Mouse (Mus musculus) frontal cortex, postnatal 36 days (tissue): ENCODE results near the gene Zfp775.

Experiments
- DNase-seq, 2 experiments: peaks; one replicate each; pipeline ENCODE4 v3.0.0; 2022; ENCODE audit warnings: low spot score in 2 of 2

Gene Zfp775

GRCm38 (mm10) chr6:48601271-48602079 lies at the start of gene Zfp775:
Gene Zfp775 (plus strand): TSS chr6:48602063.
- peak; percentile 94 to 95 for DNase-seq

- DNase-seq = no peak
Measured at GRCm38 (mm10) chr6:48552918-48553317, 48.9 kb upstream of the Zfp775 start.

GRCm38 (mm10) chr6:48553819-48554218 lies 48.0 kb upstream of the Zfp775 start:
- DNase-seq = no peak

GRCm38 (mm10) chr6:48554280-48555103 lies 47.4 kb upstream of the Zfp775 start, which contains the start of gene Lrrc61:
Gene Lrrc61 (plus strand): TSS chr6:48554796.
- DNase-seq = peak; percentile 98 to 99

GRCm38 (mm10) chr6:48555104-48555890 lies 46.6 kb upstream of the Zfp775 start:
- peak; percentile 47 to 76 for DNase-seq

GRCm38 (mm10) chr6:48555956-48556355 lies 45.9 kb upstream of the Zfp775 start:
- no peak for DNase-seq

- no peak for DNase-seq
Measured at GRCm38 (mm10) chr6:48565693-48566310, 36.1 kb upstream of the Zfp775 start.

GRCm38 (mm10) chr6:48566312-48566711 lies 35.6 kb upstream of the Zfp775 start:
- no peak for DNase-seq

- DNase-seq = no peak
Measured at GRCm38 (mm10) chr6:48568036-48568984, 33.6 kb upstream of the Zfp775 start.

- DNase-seq = no peak
Measured at GRCm38 (mm10) chr6:48569065-48569807, 32.6 kb upstream of the Zfp775 start.

GRCm38 (mm10) chr6:48572014-48572413 lies 29.8 kb upstream of the Zfp775 start:
- no peak for DNase-seq

- no peak for DNase-seq
Measured at GRCm38 (mm10) chr6:48572572-48573061, 29.2 kb upstream of the Zfp775 start, which contains the start of gene Rarres2. Gene Rarres2 (minus strand): TSS chr6:48572789.

GRCm38 (mm10) chr6:48573280-48573679 lies 28.6 kb upstream of the Zfp775 start:
- DNase-seq = no peak

GRCm38 (mm10) chr6:48573981-48574380 lies 27.9 kb upstream of the Zfp775 start:
- DNase-seq = no peak

GRCm38 (mm10) chr6:48578736-48579135 lies 23.1 kb upstream of the Zfp775 start:
- DNase-seq = no peak

GRCm38 (mm10) chr6:48579215-48579648 lies 22.6 kb upstream of the Zfp775 start:
- DNase-seq = no peak

- no peak for DNase-seq
Measured at GRCm38 (mm10) chr6:48581257-48581656, 20.6 kb upstream of the Zfp775 start.

GRCm38 (mm10) chr6:48582037-48582436 lies 19.8 kb upstream of the Zfp775 start:
- peak in 1 of 2 experiments; percentile 60 for DNase-seq

GRCm38 (mm10) chr6:48589194-48589750 lies 12.6 kb upstream of the Zfp775 start, which contains the start of gene Gm45021:
Gene Gm45021 (plus strand): TSS chr6:48589610.
- no peak for DNase-seq
